Mouse (Mus musculus) v-Abl transformed pro-B cells (cell line): Measurements from ENCODE around the gene Ier5.

Source experiments
- in situ Hi-C, 2 experiments: fragments of 400-800 bp; cut with MboI; formaldehyde crosslinking; loops; one replicate each; pipeline ENCODE4 v1.15.1; 2025; ENCODE audit not compliant: unreplicated experiment in 2 of 2

Ier5 gene

GRCm38 (mm10) chr1:155103991-155104390, 4.6 kb upstream of the Ier5 start:
- in situ Hi-C loops, result loop anchor here (5.0 kb wide), 1 partner anchor 33 kb away; no protein-coding TSS in a partner anchor

- in situ Hi-C loops, result loop anchor here (5.0 kb wide), 1 partner anchor 35 kb away; no protein-coding TSS in a partner anchor
Observed at GRCm38 (mm10) chr1:155102631-155103030, 3.2 kb upstream of the Ier5 start.

- in situ Hi-C loops, result loop anchor here (5.0 kb wide), 1 partner anchor 46 kb away; no protein-coding TSS in a partner anchor
Observed at GRCm38 (mm10) chr1:155098486-155099279, 753 bp downstream of the Ier5 start.

DNA sequence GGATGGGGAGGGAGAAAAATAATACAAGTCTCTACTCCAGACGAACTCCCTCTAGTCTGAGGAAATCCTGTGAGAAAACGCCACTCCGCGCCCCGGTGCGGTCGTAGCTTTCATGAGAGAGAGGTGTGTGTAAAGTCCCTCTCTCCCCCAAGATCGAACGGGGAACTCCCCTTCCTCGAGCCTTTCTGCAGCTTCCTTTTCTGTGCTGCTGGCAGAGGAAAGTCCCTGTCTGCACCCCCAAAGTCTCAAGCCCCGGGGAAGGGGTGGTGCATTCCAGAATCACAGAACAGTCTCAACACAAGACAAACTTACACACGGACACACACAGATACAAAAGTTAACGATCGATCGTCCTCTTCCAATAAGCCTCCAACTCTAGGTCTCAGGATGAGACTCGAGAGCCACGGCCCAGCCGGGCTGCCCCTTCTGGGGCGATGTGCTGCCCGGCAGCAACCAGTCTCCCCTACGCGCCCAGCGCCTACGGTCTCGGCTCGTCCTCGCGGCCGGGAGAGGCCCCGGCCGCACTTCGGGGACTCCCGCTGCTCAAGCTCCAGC, 1.4 kb downstream of the Ier5 start:
- in situ Hi-C loops, result loop anchor here (5.0 kb wide), 1 partner anchor 46 kb away; no protein-coding TSS in a partner anchor

- in situ Hi-C loops, result loop anchor here (5.0 kb wide), 1 partner anchor 45 kb away; no protein-coding TSS in a partner anchor
Observed at GRCm38 (mm10) chr1:155097354-155097753, 2.1 kb downstream of the Ier5 start.

- in situ Hi-C loops, result loop anchor here (5.0 kb wide), 1 partner anchor 44 kb away; no protein-coding TSS in a partner anchor
Observed at GRCm38 (mm10) chr1:155096620-155097261, 2.7 kb downstream of the Ier5 start.

DNA sequence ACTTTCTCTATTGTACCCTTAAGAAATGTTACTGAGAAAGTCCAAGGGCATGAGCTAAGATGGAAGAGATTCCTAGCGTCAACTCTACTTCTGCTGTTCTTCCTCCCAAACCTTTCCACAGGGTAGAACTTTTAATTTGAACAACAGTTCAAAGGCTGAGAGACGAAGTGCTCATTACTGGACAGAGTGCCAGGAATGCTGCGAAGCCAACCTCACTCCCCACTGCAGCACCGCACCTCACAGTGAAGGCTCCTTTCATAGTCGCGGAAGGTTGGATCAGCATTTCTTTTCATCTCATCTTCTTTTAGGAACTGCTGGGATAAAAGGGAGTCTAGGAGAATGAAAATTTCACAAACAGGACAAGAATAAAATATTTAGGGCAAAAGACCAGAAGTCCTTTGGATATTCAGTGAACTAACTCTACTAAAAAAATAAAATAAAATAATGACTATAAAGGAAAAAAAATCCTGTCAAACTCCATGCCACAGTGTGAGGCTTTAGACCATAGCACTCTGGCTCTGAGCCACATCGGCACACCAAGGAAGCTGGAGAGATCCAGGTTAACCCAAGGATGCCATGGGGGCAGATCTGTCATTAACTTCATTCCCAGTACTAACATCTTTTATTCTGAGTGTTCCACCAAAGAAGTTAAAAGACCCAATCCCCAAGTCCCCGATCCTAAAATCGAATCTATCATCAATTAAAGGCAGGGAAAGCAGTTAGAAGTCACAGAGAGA, 5.3 kb downstream of the Ier5 start:
- in situ Hi-C loops, result no loop called here

- in situ Hi-C loops, result no loop called here
Observed at GRCm38 (mm10) chr1:155093145-155093791, 6.2 kb downstream of the Ier5 start.

- in situ Hi-C loops, result no loop called here
Observed at GRCm38 (mm10) chr1:155091842-155092800, 7.3 kb downstream of the Ier5 start.

DNA sequence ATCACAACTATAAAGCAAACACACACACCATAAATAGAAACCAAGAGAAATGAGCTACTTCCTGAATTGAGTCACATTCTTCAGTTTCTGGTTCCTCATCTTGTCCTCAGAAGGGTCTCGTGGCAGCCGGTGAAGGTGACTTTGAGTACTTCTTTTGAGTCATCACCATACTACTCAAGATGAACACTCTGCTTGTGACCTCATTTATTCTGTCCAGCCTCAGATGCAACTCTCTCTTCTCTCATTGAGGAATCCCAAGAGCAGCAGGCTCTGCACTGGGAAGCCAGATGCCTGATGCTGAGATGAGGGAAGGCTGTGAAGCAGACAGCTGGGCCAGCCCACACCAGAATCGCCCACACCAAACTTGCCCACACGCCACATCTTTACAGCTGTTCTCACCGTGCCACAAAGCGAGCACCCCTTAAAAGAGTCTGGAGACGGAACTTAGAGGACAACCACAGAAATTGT, 8.0 kb downstream of the Ier5 start:
- in situ Hi-C loops, result no loop called here

DNA sequence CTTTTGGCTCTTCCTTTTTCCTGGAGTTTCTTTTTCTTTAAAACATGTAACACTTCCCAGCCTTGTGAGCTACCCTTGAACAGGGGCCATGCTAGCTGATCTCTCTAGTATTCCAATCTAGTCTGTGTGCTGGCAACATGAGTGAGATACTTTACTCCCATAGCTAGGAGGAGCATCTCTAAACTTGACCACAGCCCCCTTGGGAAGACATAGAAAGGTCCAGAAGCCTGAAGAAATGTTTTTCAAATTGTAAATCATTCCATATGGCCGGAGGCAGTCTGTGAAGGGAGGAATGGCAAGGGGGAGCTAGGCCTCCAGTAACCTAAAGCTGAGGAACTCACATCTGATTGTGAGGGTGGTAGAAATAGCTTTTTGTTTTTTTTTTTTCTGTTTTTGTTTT, 8.7 kb downstream of the Ier5 start:
- in situ Hi-C loops, result no loop called here

GRCm38 (mm10) chr1:155090327-155090726, 9.1 kb downstream of the Ier5 start:
- in situ Hi-C loops, result no loop called here

GRCm38 (mm10) chr1:155088847-155089603, 10.4 kb downstream of the Ier5 start:
- in situ Hi-C loops, result no loop called here

DNA sequence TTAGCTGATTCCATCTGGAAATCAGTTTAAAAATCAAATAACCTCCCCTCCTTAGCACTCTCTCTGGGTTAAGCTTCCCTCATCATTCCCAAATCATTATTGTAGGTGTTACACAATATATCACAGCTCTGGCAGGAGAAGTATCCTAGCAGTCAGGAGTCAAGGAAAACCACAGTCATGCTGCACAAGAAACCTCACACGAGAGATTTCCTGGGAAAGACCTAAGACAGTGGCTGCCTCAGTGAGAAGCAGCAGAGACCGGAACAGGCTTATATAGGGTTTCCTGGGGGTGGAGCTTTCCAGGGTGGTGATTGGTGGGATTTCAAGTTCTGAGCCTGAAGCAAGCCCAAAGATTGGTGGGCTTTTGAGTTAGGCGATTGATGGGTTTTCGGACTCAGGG, 11.4 kb downstream of the Ier5 start:
- in situ Hi-C loops, result no loop called here

- in situ Hi-C loops, result no loop called here
Observed at GRCm38 (mm10) chr1:155086893-155087292, 12.5 kb downstream of the Ier5 start.

GRCm38 (mm10) chr1:155086416-155086815, 13.0 kb downstream of the Ier5 start:
- in situ Hi-C loops, result no loop called here

GRCm38 (mm10) chr1:155084839-155085238, 14.6 kb downstream of the Ier5 start:
- in situ Hi-C loops, result no loop called here
